Mouse (Mus musculus): ENCODE data around the gene Gm28308.

- TF ChIP-seq POLR2A (IDR thresholded peaks at IDR 0.05; ENCODE audit: extremely low read depth, insufficient read depth, low read length), result no peak
- no peak for TF ChIP-seq CTCF (IDR thresholded peaks at IDR 0.05; ENCODE audit: extremely low read depth, insufficient read depth, low read length)
Observed at GRCm38 (mm10) chr6:52169499-52170165, 43.5 kb downstream of the Gm28308 start.
